Mouse (Mus musculus) embryonic facial prominence, embryonic 13.5 days (tissue): ENCODE measurements around the gene Akain1. TPM values are rescaled to one million over a fixed set of nuclear protein-coding genes. Genes with fewer than 3 reads are reported as not detected.

Experiments used
- ATAC-seq: fragments of 200-750 bp; cut with Nextera tagmentation; 2 replicates; pipeline ENCODE4 v1.8.0; 2017; ENCODE audit warnings: low read depth; ENCODE audit not compliant: insufficient number of reproducible peaks, insufficient read depth, low FRiP score, low TSS enrichment
- H3K27ac ChIP-seq: fragments of 300-500 bp; sonication (generic); 2 replicates; pipeline ENCODE4 v1.5.1; 2015; ENCODE audit warnings: moderate library complexity, mild to moderate bottlenecking, inconsistent platforms
- H3K27me3 ChIP-seq: fragments of 300-500 bp; sonication (generic); 2 replicates; pipeline ENCODE4 v1.6.1; 2015; ENCODE audit warnings: mild to moderate bottlenecking, inconsistent platforms
- H3K36me3 ChIP-seq: fragments of 300-500 bp; sonication (generic); 2 replicates; pipeline ENCODE4 v1.6.1; 2015; ENCODE audit warnings: mild to moderate bottlenecking, inconsistent platforms
- H3K4me1 ChIP-seq: fragments of 300-500 bp; sonication (generic); 2 replicates; pipeline ENCODE4 v1.6.1; 2015; ENCODE audit warnings: inconsistent platforms
- H3K4me2 ChIP-seq: fragments of 300-500 bp; sonication (generic); 2 replicates; pipeline ENCODE4 v1.6.1; 2015; ENCODE audit warnings: moderate library complexity, mild to moderate bottlenecking, inconsistent platforms
- H3K4me3 ChIP-seq: fragments of 300-500 bp; sonication (generic); 2 replicates; pipeline ENCODE4 v1.5.1; 2015; ENCODE audit warnings: mild to moderate bottlenecking, inconsistent platforms
- H3K9ac ChIP-seq: fragments of 300-500 bp; sonication (generic); 2 replicates; pipeline ENCODE4 v1.6.1; 2015; ENCODE audit warnings: mild to moderate bottlenecking, inconsistent platforms
- H3K9me3 ChIP-seq: fragments of 300-500 bp; sonication (generic); 2 replicates; pipeline ENCODE4 v1.6.1; 2016; ENCODE audit warnings: inconsistent platforms
- WGBS: fragments of 180-500 bp; shearing (Covaris S2); methylation state at CpG from one replicate; pipeline ENCODE4 v1.1.7; 2015; ENCODE audit warnings: mixed read lengths; 5-methylcytosine and 5-hydroxymethylcytosine counted together
- polyA plus RNA-seq: library from polyadenylated mRNA; unstranded; fragments of >200 nt; fragmentation: Nextera tagmentation; extraction: Ambion mirVana; gene quantifications from 2 replicates; pipeline ENCODE4 v1.2.1, GENCODE M21; 2015

Akain1 gene
- polyA plus RNA-seq, 1 experiment from 2014 or later, result not detected

DNA sequence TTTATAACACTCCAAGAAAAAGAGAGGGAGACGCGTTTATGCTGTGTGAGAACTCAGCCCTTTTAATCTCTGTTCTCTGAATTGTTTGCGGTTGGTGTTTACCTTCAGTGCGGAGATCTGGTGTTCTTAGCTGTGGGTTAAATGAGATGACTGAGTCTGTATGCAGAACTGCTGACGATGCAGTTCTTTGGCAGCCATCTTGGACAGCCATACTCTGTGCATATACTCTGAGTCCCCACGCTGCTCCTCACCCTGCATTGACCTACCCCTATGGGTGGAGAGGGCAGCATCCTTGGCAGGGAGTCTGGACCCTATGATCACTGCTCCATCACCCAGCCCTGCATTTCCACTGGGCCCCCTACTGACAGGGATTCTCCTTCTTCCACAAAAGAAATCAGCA lies 48.8 kb downstream of the Akain1 start:
- no peak overlapping the region for H3K4me3 ChIP-seq
- no peaks in the 10 kb centered on the region for H3K27me3 ChIP-seq
- H3K4me1 ChIP-seq, result no peaks in the 10 kb centered on the region
- no peak for ATAC-seq
- H3K9ac ChIP-seq, result no peak overlapping the region
- H3K4me2 ChIP-seq, result no peak overlapping the region
- H3K27ac ChIP-seq, result no peak overlapping the region
- 91% methylated on average over 6 of the region's 6 CpGs for WGBS
- H3K9me3 ChIP-seq, result 0 out of 2 replicates have a peak, but pooled peaks cover 4% of the 10 kb centered on the region
- no peaks in the 10 kb centered on the region for H3K36me3 ChIP-seq

DNA sequence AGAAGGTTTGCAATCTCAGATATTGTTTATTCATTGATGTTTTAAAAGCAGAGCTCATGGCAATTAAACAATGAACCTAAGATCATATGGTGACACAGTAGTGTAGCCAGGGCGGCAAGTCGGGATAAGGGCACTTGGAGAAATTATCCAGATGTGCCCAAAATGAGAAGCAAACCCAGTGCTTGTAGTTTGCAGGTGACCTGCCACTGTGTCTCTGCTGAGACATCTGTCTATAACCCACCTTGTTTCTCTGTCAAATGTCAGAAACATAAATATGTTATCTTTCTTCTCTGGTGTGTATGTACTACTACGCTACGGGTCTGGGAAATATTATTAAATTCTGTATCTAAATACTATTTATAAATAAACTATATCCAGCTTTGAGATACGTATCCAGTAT lies 49.7 kb downstream of the Akain1 start:
- H3K27ac ChIP-seq, result no peak overlapping the region
- H3K4me1 ChIP-seq, result no peaks in the 10 kb centered on the region
- no peaks in the 10 kb centered on the region for H3K27me3 ChIP-seq
- WGBS, result 87% methylated on average over 5 of the region's 5 CpGs
- no peaks in the 10 kb centered on the region for H3K9me3 ChIP-seq
- no peak for ATAC-seq
- no peak overlapping the region for H3K9ac ChIP-seq
- no peaks in the 10 kb centered on the region for H3K36me3 ChIP-seq
- no peak overlapping the region for H3K4me2 ChIP-seq
- no peak overlapping the region for H3K4me3 ChIP-seq

DNA sequence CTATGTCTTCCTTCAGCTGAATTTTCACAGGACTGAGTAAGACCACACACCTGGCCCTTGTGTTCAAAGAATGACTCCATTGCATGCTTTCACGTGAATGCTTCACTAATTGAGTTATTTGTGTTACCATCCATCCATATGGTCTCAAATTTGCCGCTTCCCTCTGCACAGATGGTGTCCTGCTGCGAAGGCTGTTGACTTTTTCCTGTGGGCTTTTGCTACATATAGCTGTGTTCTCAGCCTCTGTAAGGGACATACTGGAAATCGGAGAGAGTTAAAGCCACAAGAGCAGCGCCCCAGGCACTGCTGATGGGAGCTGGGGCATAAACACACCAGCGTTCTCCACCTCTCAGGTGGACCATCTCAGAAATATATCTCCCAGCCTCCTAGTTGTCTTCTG lies 53.2 kb downstream of the Akain1 start:
- Histone ChIP-seq H3K9me3 (no peaks in the 10 kb centered on the region), H3K36me3 (no peaks in the 10 kb centered on the region), H3K4me1 (no peaks in the 10 kb centered on the region), H3K4me2 (no peak overlapping the region), H3K4me3 (no peak overlapping the region), H3K9ac (no peak overlapping the region), H3K27ac (no peak overlapping the region), H3K27me3 (no peaks in the 10 kb centered on the region)
- 64% methylated on average over 6 of the region's 6 CpGs for WGBS
- ATAC-seq, result no peak

DNA sequence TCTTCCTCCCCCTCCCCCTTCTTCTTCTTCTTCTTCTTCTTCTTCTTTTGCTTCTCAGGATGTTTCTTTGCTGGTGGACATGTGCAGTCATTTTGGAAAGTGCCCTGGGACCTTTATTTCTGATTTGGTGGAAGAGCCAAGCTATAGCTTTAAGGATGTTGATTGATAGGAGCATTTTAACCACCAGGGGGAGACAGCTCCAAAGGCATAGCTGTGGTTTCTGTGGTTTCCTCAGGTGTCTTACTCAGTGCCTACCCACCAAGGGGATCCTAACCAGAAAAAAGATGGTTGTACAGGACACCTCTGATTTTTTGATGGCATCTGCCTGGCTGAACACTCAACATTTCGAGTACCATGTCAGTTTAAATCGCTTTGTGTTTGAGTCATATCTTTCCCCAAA lies 56.4 kb downstream of the Akain1 start:
- Histone ChIP-seq H3K27me3 (no peaks in the 10 kb centered on the region), H3K9me3 (no peaks in the 10 kb centered on the region), H3K36me3 (no peaks in the 10 kb centered on the region), H3K27ac (no peak overlapping the region), H3K4me1 (no peaks in the 10 kb centered on the region), H3K9ac (no peak overlapping the region), H3K4me3 (no peak overlapping the region), H3K4me2 (no peak overlapping the region)
- 34% methylated on average over 2 of the region's 2 CpGs for WGBS
- ATAC-seq, result no peak

DNA sequence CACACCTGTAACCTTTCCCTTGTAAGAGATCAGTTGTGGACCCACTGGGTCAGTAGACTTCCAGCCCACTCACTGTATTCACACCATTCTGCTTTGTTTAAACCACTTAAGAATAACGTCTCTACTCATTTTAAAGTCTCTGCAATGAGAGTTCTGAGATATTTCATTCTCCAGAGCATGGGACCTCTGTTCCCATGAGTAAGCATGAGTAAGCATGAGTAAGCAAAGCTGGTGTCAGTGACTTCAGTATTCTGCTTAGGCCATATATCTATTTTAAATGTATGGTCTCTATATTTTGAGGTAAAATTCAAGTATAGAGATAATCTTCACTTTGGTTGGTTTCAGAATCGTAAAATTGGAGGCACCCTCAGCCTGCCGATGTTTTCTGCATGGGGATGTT lies 57.0 kb downstream of the Akain1 start:
- Histone ChIP-seq H3K27me3 (no peaks in the 10 kb centered on the region), H3K36me3 (no peaks in the 10 kb centered on the region), H3K4me2 (no peak overlapping the region), H3K4me3 (no peak overlapping the region), H3K4me1 (no peaks in the 10 kb centered on the region), H3K9ac (no peak overlapping the region), H3K27ac (no peak overlapping the region), H3K9me3 (no peaks in the 10 kb centered on the region)
- WGBS, result 77% methylated on average over 3 of the region's 3 CpGs
- ATAC-seq, result no peak

DNA sequence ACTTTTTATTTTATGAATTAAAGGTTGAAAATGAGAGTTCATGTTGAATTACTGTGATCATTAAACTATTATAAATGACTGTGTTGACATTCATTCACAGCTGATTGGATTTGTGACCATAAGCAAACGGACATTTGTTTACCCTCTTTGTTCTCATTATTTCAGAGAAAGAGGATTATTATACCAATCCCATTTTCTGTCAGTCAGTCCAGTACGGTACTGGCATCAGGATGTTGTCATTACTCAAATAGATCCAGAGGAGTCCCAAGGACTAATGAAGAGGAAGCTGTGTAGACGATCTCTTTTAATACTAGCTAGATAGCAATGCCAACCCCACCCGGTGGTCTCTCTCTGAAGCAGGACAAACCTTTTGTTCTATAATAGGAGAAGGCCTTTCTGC lies 58.2 kb downstream of the Akain1 start:
- Histone ChIP-seq H3K9ac (no peak overlapping the region), H3K27me3 (no peaks in the 10 kb centered on the region), H3K27ac (no peak overlapping the region), H3K36me3 (no peaks in the 10 kb centered on the region), H3K4me2 (no peak overlapping the region), H3K9me3 (no peaks in the 10 kb centered on the region), H3K4me3 (no peak overlapping the region), H3K4me1 (no peaks in the 10 kb centered on the region)
- no peak for ATAC-seq
- 73% methylated on average over 4 of the region's 4 CpGs for WGBS

DNA sequence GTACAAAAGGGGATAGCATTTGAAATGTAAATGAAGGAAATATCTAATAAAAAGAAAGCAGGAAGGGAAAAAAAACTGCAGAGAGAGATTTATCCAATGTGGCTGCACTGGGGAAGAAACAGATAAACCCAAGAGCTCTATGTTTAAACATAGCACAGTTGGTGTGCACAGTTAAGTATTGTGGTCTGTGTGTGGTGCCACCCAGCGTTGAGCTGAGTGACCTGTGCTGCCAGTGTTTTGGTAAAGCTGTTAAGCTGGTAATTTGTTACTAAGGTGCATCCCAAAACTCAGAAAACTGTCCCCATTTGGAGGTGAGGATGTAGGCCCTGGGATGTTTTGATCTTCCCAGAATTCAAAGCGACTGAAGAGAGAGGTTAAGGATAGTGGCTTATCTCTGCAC lies 59.8 kb downstream of the Akain1 start:
- Histone ChIP-seq H3K4me2 (no peak overlapping the region), H3K4me1 (no peaks in the 10 kb centered on the region)
- 49% methylated on average over 2 of the region's 2 CpGs for WGBS

DNA sequence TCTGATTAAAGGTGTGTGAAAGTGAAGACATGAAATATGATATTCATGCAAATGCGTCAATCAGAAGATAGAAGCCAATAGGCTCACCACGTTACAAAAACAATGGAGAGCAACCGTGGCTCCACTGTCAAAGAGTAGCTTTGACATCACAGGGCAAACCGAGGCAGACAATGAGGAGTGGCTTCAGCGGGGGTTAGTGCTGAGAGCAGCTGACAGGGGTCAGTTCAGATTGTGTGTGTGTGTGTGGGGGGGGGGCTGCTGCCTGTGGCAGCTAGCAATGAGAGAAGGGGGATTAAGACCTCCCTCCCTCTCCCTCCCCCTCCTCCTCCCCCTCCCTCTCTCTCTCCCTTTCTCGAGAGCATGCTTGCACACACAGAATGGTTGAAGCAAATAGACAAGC lies 60.3 kb downstream of the Akain1 start:
- no peaks in the 10 kb centered on the region for H3K27me3 ChIP-seq
- no peaks in the 10 kb centered on the region for H3K36me3 ChIP-seq
- 14% methylated on average over 6 of the region's 6 CpGs for WGBS
- no peaks in the 10 kb centered on the region for H3K9me3 ChIP-seq
- H3K27ac ChIP-seq, result no peak overlapping the region
- H3K4me3 ChIP-seq, result no peak overlapping the region
- ATAC-seq, result no peak
- H3K9ac ChIP-seq, result no peak overlapping the region
- no peak overlapping the region for H3K4me2 ChIP-seq
- no peaks in the 10 kb centered on the region for H3K4me1 ChIP-seq

More for the DNA sequence above, 59.8 kb downstream of the Akain1 start:
- H3K27ac ChIP-seq, result no peak overlapping the region
- no peak overlapping the region for H3K9ac ChIP-seq
- no peaks in the 10 kb centered on the region for H3K36me3 ChIP-seq
- no peaks in the 10 kb centered on the region for H3K9me3 ChIP-seq
- ATAC-seq, result no peak
- no peaks in the 10 kb centered on the region for H3K27me3 ChIP-seq
- H3K4me3 ChIP-seq, result no peak overlapping the region

DNA sequence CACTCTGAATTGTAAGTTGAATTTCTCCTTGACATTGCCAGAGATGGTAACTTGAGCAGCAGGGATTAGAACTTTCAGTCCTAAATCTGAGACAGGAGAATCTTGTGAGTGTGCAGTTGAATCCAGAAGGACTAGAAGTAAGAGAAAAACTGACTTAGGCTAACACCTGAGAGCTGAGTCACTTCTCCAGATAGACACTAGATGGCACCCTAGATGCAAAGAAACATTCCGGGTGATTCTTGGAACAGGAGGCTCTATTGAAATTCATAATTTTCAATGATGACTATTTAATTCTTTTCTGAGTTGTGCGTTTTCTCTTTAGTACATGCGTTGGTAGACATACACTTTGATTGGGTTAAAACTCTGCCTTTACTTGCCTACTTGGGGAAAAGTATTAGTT lies 66.9 kb downstream of the Akain1 start:
- Histone ChIP-seq H3K9me3 (no peaks in the 10 kb centered on the region), H3K9ac (no peak overlapping the region), H3K4me2 (no peak overlapping the region), H3K4me1 (no peaks in the 10 kb centered on the region), H3K27me3 (no peaks in the 10 kb centered on the region), H3K27ac (no peak overlapping the region), H3K36me3 (no peaks in the 10 kb centered on the region), H3K4me3 (no peak overlapping the region)
- no peak for ATAC-seq
- WGBS, result 32% methylated on average over 3 of the region's 3 CpGs

DNA sequence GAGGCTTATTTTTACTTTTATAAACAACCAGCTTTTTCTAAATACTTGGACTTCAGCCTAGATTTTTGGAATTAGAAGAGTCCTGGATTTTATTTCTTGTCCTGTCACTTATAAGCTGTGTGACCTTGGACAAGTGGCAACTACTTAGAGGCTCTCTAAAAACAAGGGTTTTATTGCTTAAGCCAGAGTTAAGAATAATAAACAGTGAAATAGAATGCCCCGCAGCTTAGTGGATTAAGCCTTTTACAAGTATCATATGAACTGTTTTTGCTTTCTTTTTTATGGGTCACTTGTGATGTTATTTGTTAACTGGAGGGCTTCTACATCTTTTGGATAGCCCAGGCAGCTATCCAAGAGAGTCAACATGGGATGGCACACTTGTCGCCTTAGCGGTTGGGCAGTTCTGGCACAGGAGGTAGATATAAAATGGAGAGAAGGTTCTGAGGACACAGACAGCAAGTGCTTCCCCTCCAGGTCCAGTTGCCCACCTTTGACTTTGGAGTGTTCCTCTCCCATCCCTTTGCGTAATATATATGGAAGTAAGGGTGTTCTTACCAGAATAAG lies 77.3 kb downstream of the Akain1 start:
- ATAC-seq, result no peak
- Histone ChIP-seq H3K4me2 (no peak overlapping the region), H3K9ac (no peak overlapping the region), H3K4me1 (no peaks in the 10 kb centered on the region), H3K4me3 (no peak overlapping the region), H3K36me3 (no peaks in the 10 kb centered on the region), H3K9me3 (no peaks in the 10 kb centered on the region), H3K27me3 (no peaks in the 10 kb centered on the region), H3K27ac (no peak overlapping the region)
- 78% methylated on average over 4 of the region's 4 CpGs for WGBS

DNA sequence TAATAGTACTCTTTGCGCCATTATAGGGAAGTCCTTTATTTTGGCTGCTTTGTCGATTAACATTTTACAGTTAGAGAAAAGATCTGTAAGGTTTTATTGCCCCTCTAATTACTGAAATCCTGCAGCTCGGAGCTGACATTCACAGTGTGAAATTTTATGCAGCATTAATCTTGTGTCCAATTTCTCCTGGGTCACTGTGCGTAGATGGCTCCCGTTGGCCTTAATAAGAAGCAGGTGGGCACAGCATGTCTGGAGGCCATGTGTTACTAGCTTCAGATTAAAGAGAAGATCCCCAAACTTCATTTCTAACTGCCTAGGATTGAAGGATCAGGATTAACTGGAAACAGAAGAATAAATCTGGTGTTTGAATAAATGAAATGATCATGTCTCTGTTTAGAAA lies 92.3 kb downstream of the Akain1 start:
- no peak for ATAC-seq
- WGBS, result 29% methylated on average over 5 of the region's 5 CpGs
- H3K4me1 ChIP-seq, result no peaks in the 10 kb centered on the region
- H3K36me3 ChIP-seq, result no peaks in the 10 kb centered on the region
- H3K4me2 ChIP-seq, result no peak overlapping the region
- H3K9me3 ChIP-seq, result no peaks in the 10 kb centered on the region
- no peak overlapping the region for H3K4me3 ChIP-seq
- H3K9ac ChIP-seq, result no peak overlapping the region
- no peaks in the 10 kb centered on the region for H3K27me3 ChIP-seq
- H3K27ac ChIP-seq, result no peak overlapping the region
